Mouse (Mus musculus): ENCODE data around the gene Cald1.
A peak's percentile ranks its signal among the peaks of the same experiment; 100 is the strongest.

Gene Cald1

GRCm38 (mm10) chr6:34769984-34770383, 171.7 kb downstream of the Cald1 start:
- no peak for DNase-seq (ENCODE audit: low read depth)

- DNase-seq (ENCODE audit: low read depth) = no peak
Measured at GRCm38 (mm10) chr6:34770491-34770890, 172.2 kb downstream of the Cald1 start.

GRCm38 (mm10) chr6:34776396-34776795, 178.1 kb downstream of the Cald1 start:
- no peak for DNase-seq (ENCODE audit: low read depth)

DNA sequence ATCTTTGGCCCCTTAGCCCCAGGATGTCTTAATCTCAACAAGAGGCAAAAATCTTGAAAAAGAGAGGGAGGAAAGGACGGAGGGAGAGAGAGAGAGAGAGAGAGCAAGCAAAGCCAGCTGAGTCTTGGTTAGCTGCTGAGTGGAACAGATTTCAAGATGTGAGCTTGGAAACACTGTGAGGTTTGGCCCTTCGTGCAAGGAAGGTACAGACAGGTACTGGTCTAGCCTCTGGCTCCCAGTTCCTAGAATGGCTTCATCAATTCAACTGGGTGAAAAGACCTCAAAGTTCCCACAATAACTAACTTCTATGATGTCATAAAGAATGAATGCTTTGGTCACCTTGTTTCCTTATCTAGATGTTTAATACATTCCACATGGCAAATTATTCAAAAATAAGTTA, 178.8 kb downstream of the Cald1 start:
- DNase-seq (ENCODE audit: low read depth) = no peak

GRCm38 (mm10) chr6:34777981-34778668, 179.8 kb downstream of the Cald1 start:
- DNase-seq (ENCODE audit: low read depth) = no peak

- DNase-seq (ENCODE audit: low read depth) = peak; percentile 84
Measured at GRCm38 (mm10) chr6:34780231-34780942, 182.1 kb downstream of the Cald1 start, which contains the start of gene Agbl3. Agbl3 (plus strand) TSS chr6:34780432.

DNA sequence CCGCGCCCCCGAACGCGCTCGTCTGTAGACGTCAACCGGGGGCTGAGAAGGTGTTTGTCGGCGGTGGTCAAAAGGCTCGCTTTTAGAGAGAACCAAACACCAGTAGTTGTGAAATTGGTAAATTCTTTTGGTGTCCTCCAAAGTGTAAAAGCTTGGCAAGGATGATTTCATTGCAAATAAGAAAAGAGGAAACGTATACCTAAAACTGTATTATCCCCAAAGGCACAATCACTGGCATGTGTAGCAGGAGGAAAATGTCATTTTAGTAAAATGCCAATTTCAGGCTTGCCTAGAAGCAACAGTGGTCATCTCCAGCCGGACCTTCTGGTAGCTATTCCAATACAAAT, 182.6 kb downstream of the Cald1 start:
- DNase-seq (ENCODE audit: low read depth) = no peak

DNA sequence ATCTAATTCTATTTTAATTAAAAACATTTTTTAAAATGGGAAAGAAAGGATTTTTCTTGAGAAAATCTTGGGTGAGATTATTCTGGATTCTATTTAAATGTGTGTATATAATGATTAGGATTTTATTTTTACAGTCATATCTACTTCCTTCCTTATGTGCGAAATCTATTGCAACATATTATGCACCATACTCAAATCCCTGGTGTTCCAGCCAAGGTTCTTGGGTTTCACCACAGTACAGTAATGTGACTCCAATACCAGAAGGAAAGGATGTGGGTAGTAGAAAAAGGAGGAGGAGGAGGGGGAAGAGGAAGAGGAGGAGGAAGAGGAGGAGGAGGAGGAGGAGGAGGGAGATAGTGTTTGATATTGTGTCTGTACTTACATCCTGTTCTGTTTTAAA, 184.2 kb downstream of the Cald1 start:
- no peak for DNase-seq (ENCODE audit: low read depth)

DNA sequence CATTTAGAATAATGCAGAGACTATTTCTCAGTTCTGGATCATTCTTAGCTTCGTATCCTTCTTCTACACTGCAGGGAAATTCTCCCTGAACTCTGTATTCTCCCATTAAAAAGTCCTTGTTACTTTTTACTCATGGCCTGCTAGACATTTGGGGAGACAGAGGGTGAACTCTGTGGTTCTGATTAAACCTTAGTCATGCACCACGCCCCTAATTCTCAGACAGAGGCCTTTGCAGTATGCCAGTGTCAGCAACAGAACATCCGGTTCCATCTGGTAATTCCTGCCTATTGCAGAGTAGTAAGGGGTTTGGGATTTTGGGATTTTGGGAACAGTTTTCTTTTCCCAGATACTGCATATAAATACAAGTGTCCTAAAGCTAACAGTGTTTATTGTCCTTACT, 198.6 kb downstream of the Cald1 start:
- peak; percentile 8 for DNase-seq (ENCODE audit: low read depth)

- DNase-seq (ENCODE audit: low read depth) = no peak
Measured at GRCm38 (mm10) chr6:34797887-34798286, 199.6 kb downstream of the Cald1 start.

DNA sequence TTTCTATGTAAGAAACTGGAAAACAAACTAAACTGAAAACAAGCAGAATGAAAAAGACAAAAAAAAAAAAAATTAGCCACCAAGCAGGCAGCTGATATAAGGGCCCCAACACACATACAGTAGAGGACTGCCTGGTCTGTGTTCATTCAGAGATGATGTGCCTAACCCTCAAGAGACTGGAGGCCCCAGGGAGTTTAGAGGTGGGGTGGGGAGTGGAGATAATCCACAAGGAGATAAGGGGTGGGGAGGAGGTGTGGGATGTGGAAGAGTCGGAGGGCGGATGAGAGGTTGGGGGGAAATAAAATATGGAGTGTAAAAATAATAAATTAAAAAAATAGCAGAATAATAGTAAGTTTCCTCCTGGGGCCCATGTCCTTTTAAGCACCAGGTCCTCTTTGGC, 207.3 kb downstream of the Cald1 start:
- DNase-seq (ENCODE audit: low read depth) = no peak

GRCm38 (mm10) chr6:34810651-34811050, 212.4 kb downstream of the Cald1 start:
- DNase-seq (ENCODE audit: low read depth) = no peak

DNA sequence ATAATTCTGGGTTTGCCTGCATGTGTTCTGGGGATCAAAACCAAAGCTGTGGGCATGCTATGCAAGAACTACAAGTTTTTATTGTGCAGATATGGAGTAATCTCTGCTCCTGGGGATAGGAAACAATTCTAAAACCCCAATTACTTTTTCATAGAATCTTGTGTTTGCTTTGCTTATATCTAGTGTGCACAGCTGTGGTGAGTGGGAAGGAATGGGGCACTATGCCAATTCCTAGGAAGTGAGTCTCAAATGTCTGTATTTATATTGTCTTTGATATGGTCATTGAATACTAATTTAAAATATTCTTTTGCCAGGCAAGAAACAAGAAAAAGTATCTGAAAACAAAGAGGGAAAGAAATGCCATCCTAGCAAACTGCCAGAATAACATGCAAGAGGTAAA, 226.1 kb downstream of the Cald1 start:
- DNase-seq (ENCODE audit: low read depth) = no peak

Measured in c-Kit-positive CD71-negative TER-119-negative erythroid progenitor cells, embryonic 14.5 days (primary cell).